Mouse (Mus musculus) layer of hippocampus, adult 9-11 months (tissue): ENCODE results near the gene Vps72.

Experiments used
- DNase-seq: peaks from one replicate; pipeline ENCODE4 v3.0.0; 2022

Vps72 gene

GRCm38 (mm10) chr3:95171105-95171504 is 60.3 kb downstream of the Vps72 start:
- no peak for DNase-seq
